Mouse (Mus musculus): ENCODE data around the gene Setd4. TPM values are rescaled to one million over a fixed set of nuclear protein-coding genes. Genes with fewer than 3 reads are reported as not detected.

The Setd4 gene
- total RNA-seq, 2 experiments from 2014 or later: 8.1 to 27.7 TPM

DNA sequence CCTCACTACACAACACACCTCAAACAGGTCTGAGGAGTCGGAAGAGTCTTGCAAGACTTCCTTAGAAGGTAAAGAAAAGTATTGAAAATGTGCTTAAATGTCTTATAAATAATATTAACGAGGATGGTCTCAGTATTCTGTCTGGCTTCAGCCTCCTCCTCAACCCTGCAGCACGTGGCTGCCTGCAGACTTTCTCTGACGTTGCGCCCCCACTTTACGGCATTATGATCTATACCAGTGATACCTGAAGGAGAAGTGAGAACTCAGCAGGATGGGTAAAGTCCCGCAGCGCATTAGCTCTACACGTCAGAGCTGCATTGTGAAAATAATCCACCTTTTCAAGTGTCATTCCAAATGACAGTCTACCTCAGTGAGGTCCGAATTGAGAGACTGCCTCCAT lies 9.4 kb downstream of the Setd4 start:
- ATAC-seq (replicated peaks; ENCODE audit: low FRiP score, poor library complexity, severe bottlenecking): no peak

- ATAC-seq (replicated peaks; ENCODE audit: low FRiP score, poor library complexity, severe bottlenecking): no peak
Observed at GRCm38 (mm10) chr16:93593406-93593805, 10.5 kb downstream of the Setd4 start.

- no peak for ATAC-seq (replicated peaks; ENCODE audit: low FRiP score, poor library complexity, severe bottlenecking)
Observed at GRCm38 (mm10) chr16:93592711-93593110, 11.2 kb downstream of the Setd4 start.

DNA sequence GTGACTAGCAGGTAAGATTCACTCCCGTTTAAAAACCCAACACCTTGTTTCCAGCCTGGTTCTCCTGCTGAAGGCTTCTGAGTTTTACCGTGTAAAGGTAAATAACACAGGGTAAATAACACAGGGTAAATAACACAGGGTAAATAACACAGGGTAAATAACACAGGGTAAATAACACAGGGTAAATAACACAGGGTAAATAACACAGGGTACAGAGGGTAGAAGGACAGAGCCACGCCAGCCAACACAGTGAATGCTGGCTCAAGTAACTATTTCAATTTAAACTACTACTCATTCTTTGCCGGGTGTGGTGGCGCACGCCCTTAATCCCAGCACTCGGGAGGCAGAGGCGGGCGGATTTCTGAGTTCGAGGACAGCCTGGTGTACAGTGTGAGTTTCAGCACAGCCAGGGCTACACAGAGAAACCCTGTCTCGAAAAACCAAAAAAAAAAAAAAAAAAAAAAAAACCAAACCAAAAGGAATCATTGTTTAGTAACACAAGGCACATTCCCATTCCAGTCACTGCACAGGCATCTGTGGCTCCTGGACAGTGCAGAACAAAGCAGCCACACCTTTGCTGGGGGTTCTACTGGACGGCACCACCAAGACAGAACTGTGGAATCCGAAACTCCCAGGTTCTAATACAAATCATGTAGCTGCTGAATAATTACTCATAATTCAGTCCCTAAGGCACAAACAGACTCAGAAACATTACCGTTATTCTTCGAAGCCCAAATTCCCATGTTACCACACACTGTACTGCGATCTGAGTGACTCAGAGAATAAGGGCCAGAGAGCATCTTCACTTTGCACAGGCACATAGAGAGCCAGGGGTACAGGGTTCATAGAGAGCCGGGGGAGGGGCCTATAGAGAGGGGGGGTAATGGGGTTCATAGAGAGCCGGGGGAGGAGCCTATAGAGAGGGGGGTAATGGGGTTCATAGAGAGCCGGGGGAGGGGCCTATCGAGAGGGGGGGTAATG lies 12.1 kb downstream of the Setd4 start:
- ATAC-seq (replicated peaks; ENCODE audit: low FRiP score, poor library complexity, severe bottlenecking): no peak

GRCm38 (mm10) chr16:93590915-93591314 lies 12.9 kb downstream of the Setd4 start:
- ATAC-seq (replicated peaks; ENCODE audit: low FRiP score, poor library complexity, severe bottlenecking): no peak

DNA sequence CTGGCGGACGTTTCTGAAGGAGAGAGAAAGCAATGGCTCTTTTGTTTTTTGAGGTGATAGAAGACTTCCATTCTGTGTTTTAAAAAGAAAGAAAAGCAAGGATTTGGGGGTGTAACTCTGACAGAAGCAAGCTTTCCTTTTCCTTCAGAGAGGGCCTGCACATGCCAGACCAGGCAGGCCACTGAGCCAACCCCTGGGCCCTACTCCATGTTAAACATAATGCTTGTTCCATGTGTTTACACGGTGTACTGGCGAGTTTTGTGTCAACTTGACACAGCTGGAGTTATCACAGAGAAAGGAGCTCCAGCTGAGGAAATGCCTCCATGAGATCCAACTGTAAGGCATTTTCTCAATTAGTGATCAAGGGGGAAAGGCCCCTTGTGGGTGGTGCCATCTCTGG lies 15.6 kb downstream of the Setd4 start:
- no peak for ATAC-seq (replicated peaks; ENCODE audit: low FRiP score, poor library complexity, severe bottlenecking)

DNA sequence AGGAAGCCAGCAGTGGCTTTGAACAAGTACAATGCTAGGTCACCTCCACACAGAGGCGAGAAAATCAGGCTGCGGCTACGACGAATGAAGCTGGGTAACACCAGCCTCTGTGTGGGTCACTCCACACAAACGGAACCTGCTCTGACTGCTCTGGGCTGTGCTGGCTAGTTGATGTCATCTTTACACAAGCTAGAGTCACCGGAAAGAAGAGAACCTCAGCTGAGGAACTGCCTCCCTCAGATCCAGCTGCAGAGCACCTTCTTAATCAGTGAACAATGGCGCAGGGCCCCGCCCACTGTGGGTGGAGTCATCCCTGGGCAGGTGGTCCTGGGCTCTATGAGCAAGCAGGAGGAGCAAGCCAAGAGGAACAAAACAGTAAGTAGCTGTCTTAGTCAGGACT lies 17.5 kb downstream of the Setd4 start:
- ATAC-seq (replicated peaks; ENCODE audit: low FRiP score, poor library complexity, severe bottlenecking): no peak

GRCm38 (mm10) chr16:93585703-93586205 lies 18.1 kb downstream of the Setd4 start:
- no peak for ATAC-seq (replicated peaks; ENCODE audit: low FRiP score, poor library complexity, severe bottlenecking)

DNA sequence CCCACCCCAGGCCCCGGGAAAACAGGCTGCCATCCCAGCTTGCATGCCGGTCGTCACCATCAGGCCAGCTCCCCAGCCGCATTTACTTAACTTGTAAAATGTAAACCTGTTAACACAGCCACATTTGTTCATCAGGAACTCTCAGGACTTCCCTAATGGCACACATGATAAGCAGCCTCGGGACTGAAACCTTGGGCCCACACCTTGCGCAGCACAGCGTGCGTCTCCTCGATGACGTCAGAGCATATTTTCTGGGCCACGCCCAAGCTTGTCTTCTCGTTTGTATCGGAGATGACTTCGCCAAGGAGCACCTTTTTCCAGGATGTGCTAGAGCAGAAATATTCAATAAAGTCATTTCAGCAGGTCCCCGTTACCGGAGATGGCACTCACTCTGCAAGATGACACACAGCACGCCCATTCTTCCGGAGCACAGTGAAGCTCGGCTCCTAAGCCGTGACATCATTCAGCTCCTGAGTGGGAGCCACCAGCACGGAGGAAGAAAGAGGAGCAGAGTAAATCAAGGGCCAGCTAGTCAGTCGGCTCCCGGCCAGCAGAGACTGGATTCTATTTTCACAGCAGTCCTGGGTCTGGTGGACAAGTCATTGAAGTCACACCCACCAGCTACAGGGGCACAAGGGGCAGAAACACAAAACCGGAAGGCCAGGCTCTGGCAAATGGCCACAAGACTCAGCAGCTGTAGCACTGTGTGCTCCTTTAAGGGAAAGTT lies 18.7 kb downstream of the Setd4 start:
- no peak for ATAC-seq (replicated peaks; ENCODE audit: low FRiP score, poor library complexity, severe bottlenecking)

DNA sequence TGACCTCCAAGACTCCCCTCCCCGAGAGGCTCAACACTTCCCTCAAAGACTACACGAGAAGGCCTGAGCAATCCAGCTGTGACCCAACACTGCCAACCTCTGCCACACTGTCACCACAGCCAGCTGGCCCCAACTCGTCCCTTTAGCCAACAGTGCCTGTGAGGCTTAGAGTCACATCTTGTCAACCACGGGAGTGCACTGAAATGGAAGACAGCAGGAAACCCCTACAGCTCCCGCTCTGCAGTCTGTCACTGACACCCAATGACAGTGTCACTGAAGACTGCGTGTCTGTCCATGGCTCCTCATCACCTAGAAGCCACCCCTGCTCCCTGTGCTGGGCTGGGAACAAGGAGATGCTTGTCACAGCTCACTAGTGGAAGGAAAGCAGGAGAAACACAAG lies 22.7 kb downstream of the Setd4 start:
- ATAC-seq (replicated peaks; ENCODE audit: low FRiP score, poor library complexity, severe bottlenecking): no peak

- ATAC-seq (replicated peaks; ENCODE audit: low FRiP score, poor library complexity, severe bottlenecking): no peak
Observed at GRCm38 (mm10) chr16:93578346-93579005, 25.4 kb downstream of the Setd4 start.

DNA sequence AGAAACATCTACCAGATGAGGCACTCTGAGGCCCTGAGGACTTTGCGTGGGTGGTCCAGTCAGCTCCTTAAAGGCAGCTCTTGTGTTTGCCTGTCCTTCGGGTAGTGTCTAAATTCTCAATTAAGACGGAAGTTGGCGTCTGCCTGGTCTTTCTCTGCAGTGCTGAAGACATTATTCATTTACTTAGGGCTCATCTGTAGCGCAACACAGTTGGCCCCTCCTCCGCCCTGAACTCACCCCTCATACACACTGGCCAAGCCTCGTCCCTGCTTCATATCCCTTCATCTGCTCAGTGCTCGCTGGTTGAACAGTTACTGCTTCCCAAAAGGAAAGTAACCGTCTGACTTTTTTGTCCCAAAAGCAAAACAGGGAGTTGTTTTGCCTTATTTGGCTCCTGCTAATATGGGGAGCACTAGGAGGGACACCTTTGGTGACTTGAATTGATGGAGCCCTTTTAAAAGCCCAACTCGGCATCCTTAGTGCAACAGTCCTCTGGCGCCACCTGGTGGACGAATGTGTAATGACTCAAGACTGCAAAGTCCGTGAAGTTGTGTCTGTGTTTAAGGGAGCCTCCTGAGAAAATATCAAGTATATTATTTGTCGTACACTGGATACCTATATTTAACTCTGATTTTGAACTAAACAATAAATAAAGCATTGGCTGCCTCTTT lies 27.3 kb downstream of the Setd4 start:
- ATAC-seq (replicated peaks; ENCODE audit: low FRiP score, poor library complexity, severe bottlenecking): peak; percentile 67; the same call in 1 of the 2 replicates

DNA sequence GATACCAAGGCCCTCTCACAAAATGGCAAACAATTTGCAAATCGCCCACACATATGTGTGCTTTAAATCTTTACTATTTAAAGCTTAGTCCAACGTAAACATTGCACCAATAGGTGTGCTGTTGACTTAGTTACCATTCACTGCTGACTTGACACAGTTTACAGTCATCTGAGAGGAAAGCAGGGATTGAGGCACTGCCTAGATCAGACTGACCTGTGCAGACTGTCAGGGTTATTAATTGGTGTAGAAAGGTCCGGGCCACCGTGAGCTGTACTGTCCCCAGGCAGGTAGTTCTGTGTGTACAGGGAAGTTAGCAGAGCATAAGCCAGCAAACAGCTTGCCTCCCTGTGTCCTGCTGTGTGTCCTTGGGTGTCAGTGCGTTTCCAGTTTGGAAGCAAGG lies 28.3 kb downstream of the Setd4 start:
- ATAC-seq (replicated peaks; ENCODE audit: low FRiP score, poor library complexity, severe bottlenecking): no peak

GRCm38 (mm10) chr16:93574521-93575191 lies 29.2 kb downstream of the Setd4 start:
- no peak for ATAC-seq (replicated peaks; ENCODE audit: low FRiP score, poor library complexity, severe bottlenecking)

DNA sequence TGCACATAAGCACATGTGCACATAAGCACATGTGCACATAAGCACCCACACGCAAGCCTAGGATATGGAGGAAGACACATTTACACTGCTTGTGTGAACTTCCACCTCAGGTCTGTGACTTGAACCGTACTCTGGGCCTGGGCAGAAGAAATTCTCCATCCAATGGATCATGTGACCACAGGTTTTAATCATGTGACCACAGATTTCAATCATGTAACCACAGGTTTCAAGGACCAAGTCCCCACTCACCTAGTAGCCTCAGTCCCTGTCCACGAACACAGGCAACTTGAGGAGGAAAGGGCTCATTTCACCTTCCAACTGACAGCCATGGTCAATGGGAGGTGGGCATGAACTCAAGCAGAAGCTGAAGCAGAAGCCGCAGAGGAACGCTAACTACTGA lies 30.4 kb downstream of the Setd4 start:
- no peak for ATAC-seq (replicated peaks; ENCODE audit: low FRiP score, poor library complexity, severe bottlenecking)

DNA sequence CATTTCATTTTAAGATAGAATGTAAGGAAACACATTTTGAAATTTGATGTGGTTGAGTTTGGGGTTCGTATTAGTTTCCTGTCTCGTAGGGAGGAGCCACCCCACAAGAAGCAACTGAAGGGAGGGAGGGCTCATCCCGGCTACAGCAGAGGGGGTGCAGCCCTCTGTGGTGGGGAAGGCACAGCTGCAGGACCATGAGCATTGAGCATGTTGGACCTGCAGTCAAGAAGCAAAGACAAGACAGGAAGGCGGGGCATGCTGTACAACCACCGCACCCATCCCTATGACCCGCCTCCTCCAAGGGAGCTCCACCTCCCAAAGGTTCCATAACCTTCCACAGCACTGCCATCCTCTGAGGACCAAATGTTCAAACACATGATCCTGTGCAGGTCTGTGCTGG lies 31.5 kb downstream of the Setd4 start:
- no peak for ATAC-seq (replicated peaks; ENCODE audit: low FRiP score, poor library complexity, severe bottlenecking)

- ATAC-seq (replicated peaks; ENCODE audit: low FRiP score, poor library complexity, severe bottlenecking): no peak
Observed at GRCm38 (mm10) chr16:93558499-93558898, 45.4 kb downstream of the Setd4 start.

DNA sequence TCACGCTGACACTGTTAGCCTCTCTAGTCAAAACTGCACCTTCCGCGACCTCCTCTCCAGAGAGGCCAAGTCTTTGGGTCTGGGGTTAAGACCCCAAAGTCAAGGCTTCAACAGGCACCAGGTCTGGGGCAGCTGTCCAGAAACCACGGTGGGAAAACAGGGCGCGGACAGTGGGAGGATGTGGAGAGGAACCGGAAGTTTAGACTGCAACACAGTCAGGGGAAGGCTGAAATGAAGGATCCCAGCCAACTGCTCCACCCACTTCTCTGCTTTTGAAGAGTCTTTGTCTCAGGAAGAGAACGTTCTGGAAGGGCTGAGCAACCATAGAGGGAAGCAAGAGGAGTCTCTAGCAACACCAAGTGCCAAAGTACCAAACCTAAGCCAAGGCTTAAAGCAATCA lies 46.2 kb downstream of the Setd4 start:
- no peak for ATAC-seq (replicated peaks; ENCODE audit: low FRiP score, poor library complexity, severe bottlenecking)

Measured in erythroid progenitor cell, adult 5-6 weeks (primary cell).